Mouse (Mus musculus) neural tube, embryonic 12.5 days (tissue): ENCODE measurements around the gene Gpc6. TPM values are rescaled to one million over a fixed set of nuclear protein-coding genes. Genes with fewer than 3 reads are reported as not detected.
A peak's percentile ranks its signal among the peaks of the same experiment; 100 is the strongest.

ENCODE experiments used
- ATAC-seq: fragments of 200-750 bp; cut with Nextera tagmentation; 2 replicates; pipeline ENCODE4 v1.8.0; 2017; ENCODE audit warnings: low read depth, mild to moderate bottlenecking, moderate TSS enrichment, moderate library complexity; ENCODE audit not compliant: low FRiP score
- H3K27ac ChIP-seq: fragments of 300-500 bp; sonication (generic); 2 replicates; pipeline ENCODE4 v1.5.1; 2016
- H3K27me3 ChIP-seq: fragments of 300-500 bp; sonication (generic); replicated peaks from 2 replicates; pipeline ENCODE4 v1.6.1; 2016; ENCODE audit warnings: mild to moderate bottlenecking
- H3K36me3 ChIP-seq: fragments of 300-500 bp; sonication (generic); 2 replicates; pipeline ENCODE4 v1.6.1; 2016; ENCODE audit warnings: mild to moderate bottlenecking
- H3K4me1 ChIP-seq: fragments of 300-500 bp; sonication (generic); 2 replicates; pipeline ENCODE4 v1.6.1; 2016
- H3K4me2 ChIP-seq: fragments of 300-500 bp; sonication (generic); replicated peaks from 2 replicates; pipeline ENCODE4 v1.6.1; 2016; ENCODE audit warnings: mild to moderate bottlenecking
- H3K4me3 ChIP-seq: fragments of 300-500 bp; sonication (generic); 2 replicates; pipeline ENCODE4 v1.5.1; 2016
- H3K9ac ChIP-seq: fragments of 300-500 bp; sonication (generic); 2 replicates; pipeline ENCODE4 v1.6.1; 2016; ENCODE audit warnings: mild to moderate bottlenecking
- H3K9me3 ChIP-seq: fragments of 300-500 bp; sonication (generic); 2 replicates; pipeline ENCODE4 v1.6.1; 2016; ENCODE audit warnings: mild to moderate bottlenecking
- WGBS: fragments of 180-500 bp; shearing (Covaris S2); methylation state at CpG from one replicate; pipeline ENCODE4 v1.1.7; 2016; 5-methylcytosine and 5-hydroxymethylcytosine counted together
- polyA plus RNA-seq: library from polyadenylated mRNA; unstranded; fragments of >200 nt; fragmentation: Nextera tagmentation; extraction: Ambion mirVana; gene quantifications from 2 replicates; pipeline ENCODE4 v1.2.1, GENCODE M21; 2016

The Gpc6 gene
- polyA plus RNA-seq, 1 experiment from 2014 or later = 30.5 TPM

DNA sequence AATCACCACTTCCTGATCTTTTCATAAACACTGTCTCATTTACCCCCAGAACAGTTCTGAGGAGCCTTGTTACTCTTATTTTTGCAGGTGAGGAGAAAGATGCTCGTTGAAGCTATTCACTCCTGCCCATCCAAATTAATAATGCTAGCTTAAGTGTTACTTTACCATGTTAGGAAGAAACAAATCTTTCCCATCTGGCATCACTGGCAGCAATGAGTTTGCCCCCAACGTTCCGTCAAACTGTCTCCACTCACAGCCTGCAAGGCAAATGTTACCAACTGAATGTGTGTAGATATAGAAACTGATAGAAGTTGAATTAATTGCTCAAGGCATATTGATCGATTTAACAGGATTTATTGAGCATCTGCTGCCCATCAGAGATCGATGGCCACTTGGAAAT, 1047.5 kb downstream of the Gpc6 start:
- Histone ChIP-seq H3K4me3 (no peak overlapping the region), H3K9me3 (no peaks in the 10 kb centered on the region), H3K4me1 (no peaks in the 10 kb centered on the region), H3K27me3 (no peaks in the 10 kb centered on the region), H3K36me3 (no peaks in the 10 kb centered on the region), H3K9ac (no peak overlapping the region), H3K27ac (no peak overlapping the region), H3K4me2 (no peak overlapping the region)
- ATAC-seq = no peak
- 95% methylated on average over 5 of the region's 5 CpGs for WGBS

DNA sequence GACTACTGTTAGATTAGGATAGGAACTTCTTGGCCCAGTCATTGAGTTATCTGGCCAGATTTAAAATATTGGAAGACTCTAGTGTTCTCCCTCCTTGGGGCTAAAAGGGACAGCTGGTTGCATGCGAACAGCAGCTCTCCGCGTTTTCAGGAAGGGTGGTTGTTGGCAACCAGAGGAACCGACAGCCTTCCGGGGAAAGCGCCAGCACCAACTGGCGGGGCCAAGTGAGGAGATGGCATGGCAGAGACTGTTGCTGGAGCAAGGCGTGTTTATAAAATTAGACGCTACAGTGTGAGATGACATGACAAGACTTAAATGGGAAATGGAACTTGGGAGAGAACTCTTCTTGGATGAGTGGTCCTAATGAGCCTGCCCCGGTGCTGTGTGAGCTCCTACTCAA, 1056.4 kb downstream of the Gpc6 start:
- H3K9me3 ChIP-seq = no peaks in the 10 kb centered on the region
- H3K27me3 ChIP-seq = no peaks in the 10 kb centered on the region
- no peak overlapping the region for H3K9ac ChIP-seq
- WGBS = 97% methylated on average over 10 of the region's 10 CpGs
- no peaks in the 10 kb centered on the region for H3K4me1 ChIP-seq
- H3K4me2 ChIP-seq = no peak overlapping the region
- no peak overlapping the region for H3K27ac ChIP-seq
- H3K4me3 ChIP-seq = no peak overlapping the region
- no peaks in the 10 kb centered on the region for H3K36me3 ChIP-seq
- ATAC-seq = no peak

DNA sequence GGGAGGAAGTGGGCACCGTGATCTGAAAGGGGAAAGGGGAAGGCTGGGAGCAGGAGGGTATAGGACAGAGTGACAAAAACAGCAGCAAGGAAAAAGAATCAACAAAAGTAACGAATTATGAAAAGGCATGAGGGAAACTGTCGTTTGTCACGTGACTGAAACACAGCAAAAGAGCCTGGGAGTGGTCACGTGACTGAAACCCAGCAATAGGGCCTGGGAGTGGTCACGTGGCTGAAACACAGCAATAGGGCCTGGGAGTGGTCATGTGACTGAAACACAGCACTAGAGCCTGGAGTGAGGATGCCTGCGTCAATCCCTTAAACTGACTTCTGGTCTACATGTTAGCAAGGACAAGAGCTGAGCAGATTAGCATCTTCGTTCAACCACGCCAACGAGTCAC, 1063.3 kb downstream of the Gpc6 start:
- H3K4me2 ChIP-seq = no peak overlapping the region
- H3K4me1 ChIP-seq = no peaks in the 10 kb centered on the region
- no peak overlapping the region for H3K4me3 ChIP-seq
- WGBS = 86% methylated on average over 10 of the region's 10 CpGs
- no peaks in the 10 kb centered on the region for H3K27me3 ChIP-seq
- H3K9me3 ChIP-seq = no peaks in the 10 kb centered on the region
- no peaks in the 10 kb centered on the region for H3K36me3 ChIP-seq
- no peak overlapping the region for H3K27ac ChIP-seq
- no peak for ATAC-seq
- H3K9ac ChIP-seq = no peak overlapping the region

DNA sequence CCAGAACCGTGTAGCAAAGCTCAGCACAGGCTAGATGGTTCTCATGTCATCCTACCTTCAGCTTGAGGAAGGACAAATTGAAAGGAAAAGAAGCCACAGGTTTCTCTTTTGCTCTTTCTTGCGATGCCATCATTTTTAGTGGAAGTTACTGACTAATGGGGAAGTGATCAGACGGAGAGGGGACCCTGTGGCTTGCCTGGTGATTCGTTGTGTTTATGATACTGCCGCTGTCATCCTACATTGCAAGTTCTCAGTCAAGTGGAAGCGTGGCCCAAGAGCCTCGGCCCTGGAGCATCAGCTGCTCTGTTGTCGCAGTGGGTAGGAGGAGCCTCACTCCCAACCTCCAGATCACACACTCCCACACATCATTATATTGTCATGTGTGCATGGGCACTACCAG, 1065.1 kb downstream of the Gpc6 start:
- no peak overlapping the region for H3K27ac ChIP-seq
- WGBS = 80% methylated on average over 8 of the region's 8 CpGs
- no peaks in the 10 kb centered on the region for H3K27me3 ChIP-seq
- no peaks in the 10 kb centered on the region for H3K4me1 ChIP-seq
- H3K36me3 ChIP-seq = no peaks in the 10 kb centered on the region
- H3K9me3 ChIP-seq = no peaks in the 10 kb centered on the region
- H3K4me3 ChIP-seq = no peak overlapping the region
- H3K4me2 ChIP-seq = no peak overlapping the region
- H3K9ac ChIP-seq = no peak overlapping the region
- ATAC-seq = no peak

DNA sequence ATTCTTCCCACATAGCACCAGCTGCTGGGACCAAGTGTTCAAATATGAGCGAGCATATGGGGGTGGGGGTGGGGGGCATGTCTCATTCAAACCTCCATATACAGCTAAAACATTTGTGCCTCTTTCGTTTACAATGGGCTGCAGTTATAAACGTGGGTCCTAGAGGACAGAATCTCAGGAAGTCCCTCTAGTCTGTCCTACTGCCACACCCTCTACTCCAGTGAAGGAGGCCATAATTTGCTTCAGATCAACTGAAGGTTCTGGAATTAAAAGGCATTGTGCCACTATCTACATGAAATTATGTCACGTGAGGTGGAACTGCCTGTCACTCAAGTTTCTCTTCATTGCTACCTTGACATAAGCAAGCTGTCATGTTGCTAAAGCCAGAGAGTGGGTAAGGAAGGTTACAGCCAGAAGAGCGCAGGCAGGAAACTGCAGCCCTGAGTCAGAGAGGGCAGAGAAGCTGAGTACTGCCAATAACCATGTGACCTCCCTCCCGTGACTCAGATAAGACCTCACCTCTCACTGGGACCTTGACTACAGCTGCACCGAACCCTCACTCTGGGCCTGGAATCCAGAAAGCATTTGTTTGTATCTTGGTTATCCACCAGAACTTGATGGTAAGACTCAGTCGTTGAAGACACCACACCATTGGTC, 1067.6 kb downstream of the Gpc6 start:
- no peaks in the 10 kb centered on the region for H3K36me3 ChIP-seq
- no peak overlapping the region for H3K9ac ChIP-seq
- no peak overlapping the region for H3K27ac ChIP-seq
- H3K4me2 ChIP-seq = no peak overlapping the region
- 73% methylated on average over 8 of the region's 8 CpGs for WGBS
- no peaks in the 10 kb centered on the region for H3K9me3 ChIP-seq
- no peak overlapping the region for H3K4me3 ChIP-seq
- H3K27me3 ChIP-seq = no peaks in the 10 kb centered on the region
- ATAC-seq = no peak
- no peaks in the 10 kb centered on the region for H3K4me1 ChIP-seq

DNA sequence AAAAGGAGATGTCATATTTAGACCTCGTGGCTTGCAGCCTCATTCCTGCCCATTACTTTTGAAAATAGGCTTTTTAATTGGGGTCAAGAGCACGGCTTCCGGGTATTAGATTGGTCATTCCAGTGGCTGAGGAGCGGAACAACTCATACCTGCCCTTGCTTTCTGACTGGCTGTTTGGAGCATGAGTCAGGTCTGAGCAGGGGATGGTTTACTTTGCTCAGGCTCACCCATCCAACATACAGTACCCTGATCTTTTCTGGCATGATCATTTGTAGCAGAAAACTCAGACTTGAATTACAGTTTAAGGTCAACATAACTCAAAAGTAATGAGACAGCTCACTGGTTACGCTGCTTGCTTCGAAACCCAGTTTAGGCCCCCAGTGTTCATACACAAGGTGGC, 1068.7 kb downstream of the Gpc6 start:
- ATAC-seq = no peak
- WGBS = 89% methylated on average over 6 of the region's 6 CpGs
- H3K36me3 ChIP-seq = no peaks in the 10 kb centered on the region
- no peaks in the 10 kb centered on the region for H3K27me3 ChIP-seq
- no peaks in the 10 kb centered on the region for H3K9me3 ChIP-seq
- H3K4me1 ChIP-seq = no peaks in the 10 kb centered on the region
- no peak overlapping the region for H3K4me3 ChIP-seq
- no peak overlapping the region for H3K4me2 ChIP-seq
- H3K27ac ChIP-seq = no peak overlapping the region
- no peak overlapping the region for H3K9ac ChIP-seq

DNA sequence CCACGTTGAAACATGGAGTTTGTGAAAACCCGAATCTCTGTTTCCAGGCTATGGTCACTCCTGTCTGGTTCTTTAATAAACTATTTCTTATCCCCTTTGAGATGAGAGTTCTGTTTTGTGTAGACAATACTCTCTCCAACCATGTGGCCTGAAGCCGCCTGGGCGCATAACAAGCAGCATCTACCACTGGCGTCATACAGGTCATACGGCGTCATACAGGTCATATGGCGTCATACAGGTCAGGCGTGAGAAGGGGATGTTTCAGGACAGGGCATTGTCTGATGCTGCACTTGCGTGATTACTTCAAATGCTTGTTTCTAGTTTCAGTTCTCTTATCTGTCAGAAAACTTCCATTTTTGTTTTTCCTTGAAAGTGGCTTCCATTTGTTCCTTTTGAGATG, 1079.3 kb downstream of the Gpc6 start:
- 90% methylated on average over 10 of the region's 10 CpGs for WGBS
- H3K9ac ChIP-seq = no peak overlapping the region
- no peaks in the 10 kb centered on the region for H3K9me3 ChIP-seq
- H3K4me1 ChIP-seq = peaks cover 14% of the 10 kb centered on the region
- H3K4me2 ChIP-seq = no peak overlapping the region
- 0 out of 2 replicates have a peak, but pooled peaks cover 5% of the 10 kb centered on the region for H3K27me3 ChIP-seq
- H3K27ac ChIP-seq = no peak overlapping the region
- H3K4me3 ChIP-seq = no peak overlapping the region
- ATAC-seq = no peak
- no peaks in the 10 kb centered on the region for H3K36me3 ChIP-seq

DNA sequence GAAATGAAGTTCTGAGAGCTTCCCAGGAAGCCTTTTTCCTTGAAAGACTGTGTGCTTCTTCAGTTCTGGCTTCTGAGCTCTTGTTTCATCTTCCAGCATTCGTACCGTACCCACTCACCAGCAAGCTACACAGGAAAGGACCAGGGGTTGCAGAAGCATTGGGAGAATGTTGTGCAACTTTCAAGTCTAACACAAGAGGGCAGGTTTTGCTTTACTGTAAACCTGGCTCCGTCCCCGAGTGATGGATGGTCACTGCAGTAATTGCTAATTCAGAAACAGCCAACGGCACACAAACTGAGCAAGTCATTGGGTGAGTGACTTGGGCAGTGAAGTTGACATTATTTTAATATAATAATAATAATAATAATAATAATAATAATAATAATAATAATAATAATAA, 1080.6 kb downstream of the Gpc6 start:
- peak; percentile 65; the same call in 1 of the 2 replicates for ATAC-seq

DNA sequence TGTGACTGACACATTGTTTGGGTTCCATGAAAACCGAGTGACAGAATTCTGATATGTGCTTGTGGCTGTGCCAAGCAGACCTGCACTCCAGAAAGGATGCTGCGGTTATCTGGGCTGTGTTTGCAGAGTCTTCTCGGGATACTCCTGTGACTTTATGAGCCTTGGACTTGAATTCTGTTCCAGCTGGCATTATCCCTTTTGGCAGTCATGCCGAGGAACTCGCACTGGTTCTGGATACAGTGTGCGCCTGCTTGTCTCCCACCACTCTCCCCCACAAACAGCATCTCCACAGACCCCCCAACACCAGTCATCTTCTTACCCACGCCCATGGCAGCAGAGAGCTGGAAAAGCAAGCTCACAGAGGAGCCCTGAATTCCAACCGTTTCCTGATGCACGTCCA, 1084.4 kb downstream of the Gpc6 start:
- no peaks in the 10 kb centered on the region for H3K36me3 ChIP-seq
- no peaks in the 10 kb centered on the region for H3K4me1 ChIP-seq
- ATAC-seq = no peak
- no peaks in the 10 kb centered on the region for H3K9me3 ChIP-seq
- no peak overlapping the region for H3K4me2 ChIP-seq
- H3K4me3 ChIP-seq = no peak overlapping the region
- H3K27me3 ChIP-seq = no peaks in the 10 kb centered on the region
- no peak overlapping the region for H3K27ac ChIP-seq
- 84% methylated on average over 9 of the region's 9 CpGs for WGBS
- H3K9ac ChIP-seq = no peak overlapping the region

More for the DNA sequence above, 1080.6 kb downstream of the Gpc6 start:
- Histone ChIP-seq H3K27me3 (no peaks in the 10 kb centered on the region), H3K4me2 (no peak overlapping the region), H3K9me3 (no peaks in the 10 kb centered on the region), H3K4me1 (peaks cover 14% of the 10 kb centered on the region), H3K4me3 (no peak overlapping the region), H3K36me3 (no peaks in the 10 kb centered on the region), H3K9ac (no peak overlapping the region), H3K27ac (no peak overlapping the region)
- 21% methylated on average over 5 of the region's 5 CpGs for WGBS

DNA sequence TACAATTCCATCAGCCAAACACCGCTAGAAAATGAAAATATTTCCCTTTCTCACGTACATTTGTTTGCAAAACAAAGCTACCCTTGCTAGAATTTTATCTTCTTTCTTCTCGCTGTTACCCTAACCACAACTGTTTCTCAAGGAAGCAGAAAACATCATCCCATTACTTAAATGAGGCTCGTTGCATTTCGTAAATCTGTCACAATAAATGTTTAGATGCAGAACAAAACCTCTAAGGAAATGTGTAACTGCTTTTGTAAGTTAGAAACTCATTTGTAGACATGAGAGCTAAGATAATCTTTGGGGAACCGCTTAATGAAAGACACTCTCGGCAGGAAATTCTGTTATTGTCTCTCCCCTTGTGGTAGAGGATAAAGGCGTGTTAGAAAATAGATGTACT, 1088.1 kb downstream of the Gpc6 start:
- no peak overlapping the region for H3K27ac ChIP-seq
- H3K9me3 ChIP-seq = no peaks in the 10 kb centered on the region
- no peaks in the 10 kb centered on the region for H3K36me3 ChIP-seq
- H3K9ac ChIP-seq = no peak overlapping the region
- no peak for ATAC-seq
- H3K4me2 ChIP-seq = no peak overlapping the region
- H3K4me1 ChIP-seq = no peaks in the 10 kb centered on the region
- no peaks in the 10 kb centered on the region for H3K27me3 ChIP-seq
- WGBS = 71% methylated on average over 8 of the region's 8 CpGs
- H3K4me3 ChIP-seq = no peak overlapping the region

DNA sequence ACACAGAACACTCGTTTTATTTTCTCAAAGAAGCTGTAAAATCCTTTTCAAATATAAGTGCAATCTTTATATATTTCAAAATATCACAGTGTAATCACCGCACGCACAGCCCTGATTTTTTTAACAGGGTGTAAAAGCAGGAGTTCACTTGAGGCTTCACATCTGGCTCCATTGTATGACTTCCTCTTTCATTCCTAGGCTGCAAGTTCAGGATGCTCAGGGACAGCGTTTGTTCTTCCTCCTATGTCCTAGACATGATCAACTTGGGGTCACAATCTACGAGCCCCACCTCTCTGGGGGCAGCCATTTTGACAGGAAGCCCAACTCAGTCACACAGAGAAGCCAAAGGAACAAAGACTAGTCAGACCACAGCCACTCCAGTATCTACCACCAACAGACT, 1094.2 kb downstream of the Gpc6 start:
- H3K4me1 ChIP-seq = peaks cover 6% of the 10 kb centered on the region; the same call in 1 of the 2 replicates
- H3K4me3 ChIP-seq = no peak overlapping the region
- no peak overlapping the region for H3K27ac ChIP-seq
- WGBS = 81% methylated on average over 5 of the region's 5 CpGs
- H3K36me3 ChIP-seq = no peaks in the 10 kb centered on the region
- no peaks in the 10 kb centered on the region for H3K9me3 ChIP-seq
- no peak overlapping the region for H3K4me2 ChIP-seq
- H3K9ac ChIP-seq = no peak overlapping the region
- ATAC-seq = no peak
- H3K27me3 ChIP-seq = no peaks in the 10 kb centered on the region

DNA sequence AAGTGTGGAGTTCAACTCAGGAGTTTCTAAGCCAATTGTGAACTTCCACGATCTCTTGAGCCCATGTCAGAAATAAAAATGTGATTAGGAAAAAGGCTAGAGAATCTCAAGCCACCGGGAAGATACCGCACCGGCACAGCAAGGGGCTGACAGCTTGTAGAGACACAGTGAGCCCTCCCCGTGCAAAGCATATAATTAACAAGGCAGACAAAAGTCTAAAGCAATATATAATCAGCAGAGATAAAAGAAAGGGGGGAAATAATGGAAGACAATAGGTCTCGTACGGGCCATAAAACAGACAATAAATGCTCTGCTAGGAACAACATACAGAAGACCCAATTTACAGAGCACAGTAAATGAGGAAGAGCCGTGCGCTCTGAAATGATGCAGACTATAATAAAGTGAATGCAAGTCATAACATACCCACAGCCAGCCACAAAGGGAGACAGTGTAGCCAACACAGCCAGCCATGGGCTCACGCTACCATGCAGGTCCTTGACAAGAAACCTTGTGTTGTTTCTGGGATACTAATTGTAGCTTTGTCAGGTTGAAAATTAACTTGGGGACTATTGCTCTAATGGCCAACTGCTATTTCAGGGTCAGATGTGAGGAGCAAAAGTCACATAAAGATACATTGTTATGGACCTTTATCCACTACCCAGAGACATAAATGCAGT, 1096.9 kb downstream of the Gpc6 start:
- H3K27me3 ChIP-seq = no peaks in the 10 kb centered on the region
- H3K9ac ChIP-seq = no peak overlapping the region
- peak; percentile 75; the same call in 1 of the 2 replicates for ATAC-seq
- peaks cover 6% of the 10 kb centered on the region; the same call in 1 of the 2 replicates for H3K4me1 ChIP-seq
- no peaks in the 10 kb centered on the region for H3K9me3 ChIP-seq
- H3K27ac ChIP-seq = no peak overlapping the region
- no peak overlapping the region for H3K4me3 ChIP-seq
- no peaks in the 10 kb centered on the region for H3K36me3 ChIP-seq
- 11% methylated on average over 10 of the region's 10 CpGs for WGBS
- H3K4me2 ChIP-seq = no peak overlapping the region; the same call in 1 of the 2 replicates
